Mouse (Mus musculus): ENCODE measurements around the gene Wwp2. TPM values are rescaled to one million over a fixed set of nuclear protein-coding genes. Genes with fewer than 3 reads are reported as not detected.

Wwp2 gene
- 28.4 and 33.0 TPM in 2 replicates for polyA plus RNA-seq (2021; fragmentation: Nextera tagmentation)
- long read RNA-seq, experiment 1, full-length matches to known transcripts: 43 of 71 reads
- long read RNA-seq, experiment 1, partial matches to known transcripts: 17 of 71 reads
- long read RNA-seq, experiment 1, other reads (novel, unspliced or antisense): 11 of 71 reads
- long read RNA-seq, experiment 2, full-length matches to known transcripts: 6 of 12 reads
- long read RNA-seq, experiment 2, partial matches to known transcripts: 1 of 12 reads
- long read RNA-seq, experiment 2, other reads (novel, unspliced or antisense): 5 of 12 reads

DNA sequence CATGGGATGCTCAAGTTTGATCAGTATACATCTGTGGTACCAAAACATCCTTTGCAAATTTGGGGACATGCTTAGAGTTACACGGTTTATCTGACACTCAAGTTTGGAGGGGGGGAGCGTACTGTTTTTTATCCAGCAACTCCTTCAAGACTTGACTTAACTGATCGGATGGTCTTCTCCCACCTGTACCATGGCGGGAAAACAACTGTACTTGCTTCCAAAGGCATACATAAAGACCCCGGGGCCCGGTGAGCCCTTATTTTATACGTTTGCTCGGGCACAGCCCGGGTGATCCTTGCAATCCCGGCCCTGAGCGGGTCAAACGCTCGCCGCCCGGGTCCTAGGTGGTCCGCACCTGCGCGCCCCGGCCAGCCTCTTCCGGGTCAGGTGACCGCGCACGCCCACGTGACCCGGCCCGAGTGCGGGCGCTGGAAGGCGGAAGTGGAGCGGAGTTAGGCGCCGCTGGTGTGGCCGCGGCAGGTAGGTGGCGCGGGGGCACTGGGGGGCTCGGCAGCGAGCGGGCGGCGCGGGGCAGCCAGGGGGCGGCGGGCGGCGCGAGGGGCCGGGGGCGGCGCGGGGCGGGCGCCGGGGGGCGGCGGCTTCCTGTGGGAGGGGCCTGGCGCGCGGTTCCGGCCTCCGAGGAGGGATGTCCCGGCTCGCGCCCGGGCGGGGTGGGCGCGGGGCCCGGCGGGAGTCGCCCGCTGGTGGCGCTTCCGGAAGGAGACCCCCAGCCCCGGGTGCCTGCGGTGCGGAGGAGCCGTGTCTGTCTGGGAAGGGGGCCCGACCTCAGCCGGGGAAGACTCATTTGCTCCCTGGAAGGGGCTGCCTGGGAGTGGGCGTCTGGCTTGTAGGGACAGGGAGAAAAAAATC lies at the start of gene Wwp2:
TSS of gene Wwp2 (plus strand) at position 404 of the 870 bp plus-strand sequence.

GRCm38 (mm10) chr8:107403038-107403781 lies 33.0 kb upstream of the Wwp2 start, which contains the start of gene Nqo1:
Gene Nqo1 (minus strand): TSS chr8:107403206.

GRCm38 (mm10) chr8:107424597-107425229 lies 11.5 kb upstream of the Wwp2 start, which contains the start of gene Nob1:
Gene Nob1 (minus strand): TSS chr8:107425051.

GRCm38 (mm10) chr8:107587995-107588780 lies 152.0 kb downstream of the Wwp2 start, which contains the start of gene Psmd7:
Gene Psmd7 (minus strand): TSS chr8:107588464.

Other genes with a start within 250 kb of the Wwp2 start
- gene Nfat5, start 142.9 kb upstream of the Wwp2 start, polyA plus RNA-seq (2021; fragmentation: Nextera tagmentation): 4.1 and 5.7 TPM in 2 replicates
- gene Nqo1, start 33.2 kb upstream of the Wwp2 start, polyA plus RNA-seq (2021; fragmentation: Nextera tagmentation): 5.3 and 6.0 TPM in 2 replicates
- 27.3 and 34.2 TPM in 2 replicates for gene Nob1, start 11.3 kb upstream of the Wwp2 start, polyA plus RNA-seq (2021; fragmentation: Nextera tagmentation)
- gene Psmd7, start 152.1 kb downstream of the Wwp2 start, polyA plus RNA-seq (2021; fragmentation: Nextera tagmentation): 183 and 192 TPM in 2 replicates